ENCODE assay signal across 10 mouse cellular contexts in genomic region chr6:32585211-32585610, GRCm38 (mm10). TPM values are rescaled to one million over a fixed set of nuclear protein-coding genes. Genes with fewer than 3 reads are reported as not detected.
DNase-seq lines count a peak whose midpoint lies in the region; ATAC-seq and TF ChIP-seq lines count a peak whose summit lies in the region.
"Had no signal": no experiment of that assay in that cellular context is flagged by ENCODE, and none has a peak within 500 bp of the region (broad histone marks: within the 10 kb centered on the region; RNA-seq: fewer than 3 reads in every experiment).

No protein-coding gene starts in this region.

- TF ChIP-seq POLR2A in limb, embryonic 14.5 days (IDR thresholded peaks at IDR 0.05; ENCODE audit: borderline replicate concordance, extremely low read depth, insufficient read depth, insufficient read length) = no peak

- H3K4me2 ChIP-seq in heart, embryonic 11.5 days = peak overlapping the region; percentile 95
- H3K4me2 ChIP-seq in neural tube, embryonic 11.5 days (ENCODE audit: low read depth) = peak overlapping the region; percentile 29
- peak overlapping the region; percentile 100 for H3K4me2 ChIP-seq in limb, embryonic 14.5 days (replicated peaks; ENCODE audit: low read depth, low read length, severe bottlenecking)
- peak overlapping the region; percentile 18; the same call in 1 of the 2 replicates for H3K4me2 ChIP-seq in stomach, postnatal 0 days (replicated peaks; ENCODE audit: low read depth)

- no peak overlapping the region for H3K27ac ChIP-seq in heart, embryonic 11.5 days (ENCODE audit: low read depth, low read length)
- H3K27ac ChIP-seq in neural tube, embryonic 11.5 days (ENCODE audit: low read depth, low read length) = no peak overlapping the region
- no peak overlapping the region for H3K27ac ChIP-seq in limb, embryonic 14.5 days (replicated peaks; ENCODE audit: low read depth, low read length)
- H3K27ac ChIP-seq in stomach, postnatal 0 days (replicated peaks) = no peak overlapping the region

- H3K36me3 ChIP-seq in heart, embryonic 11.5 days (ENCODE audit: control insufficient read depth, insufficient read depth, low read length) = no peaks in the 10 kb centered on the region
- H3K36me3 ChIP-seq in neural tube, embryonic 11.5 days (ENCODE audit: control insufficient read depth, insufficient read depth, low read length) = no peaks in the 10 kb centered on the region
- no peaks in the 10 kb centered on the region for H3K36me3 ChIP-seq in limb, embryonic 14.5 days (ENCODE audit: control insufficient read depth, insufficient read depth, low read length)
- no peaks in the 10 kb centered on the region for H3K36me3 ChIP-seq in stomach, postnatal 0 days (ENCODE audit: control insufficient read depth, insufficient read depth, low read length)

- TF ChIP-seq EP300 in stomach, postnatal 0 days (optimal IDR thresholded peaks at IDR 0.05) = no peak

- H3K9ac ChIP-seq in heart, embryonic 11.5 days (ENCODE audit: low read depth, low read length) = no peak overlapping the region
- H3K9ac ChIP-seq in neural tube, embryonic 11.5 days (ENCODE audit: low read length) = no peak overlapping the region
- no peak overlapping the region for H3K9ac ChIP-seq in limb, embryonic 14.5 days (ENCODE audit: low read depth, low read length, severe bottlenecking)
- no peak overlapping the region for H3K9ac ChIP-seq in stomach, postnatal 0 days (ENCODE audit: low read length)

- intact Hi-C loops in heart, postnatal 36 days (cut with DNase I) = loop anchor here (2.0 to 5.0 kb wide), 3 partner anchors 72 to 208 kb away; no protein-coding TSS in a partner anchor

- WGBS in heart, embryonic 11.5 days (ENCODE audit: insufficient replicate concordance) = 50% methylated on average over 3 of the region's 3 CpGs
- 38% methylated on average over 3 of the region's 3 CpGs for WGBS in neural tube, embryonic 11.5 days
- 45% methylated on average over 3 of the region's 3 CpGs for WGBS in limb, embryonic 14.5 days
- 43% methylated on average over 3 of the region's 3 CpGs for WGBS in stomach, postnatal 0 days

- H3K9me3 ChIP-seq in heart, embryonic 11.5 days (replicated peaks; ENCODE audit: control insufficient read depth, low read length) = no peaks in the 10 kb centered on the region
- no peaks in the 10 kb centered on the region for H3K9me3 ChIP-seq in neural tube, embryonic 11.5 days (ENCODE audit: control insufficient read depth, low read length)
- H3K9me3 ChIP-seq in limb, embryonic 14.5 days (ENCODE audit: control insufficient read depth, low read length) = no peaks in the 10 kb centered on the region
- no peaks in the 10 kb centered on the region for H3K9me3 ChIP-seq in stomach, postnatal 0 days (ENCODE audit: control insufficient read depth, low read length)

- ATAC-seq in heart, embryonic 11.5 days (replicated peaks; ENCODE audit: insufficient number of reproducible peaks, low FRiP score, low TSS enrichment) = no peak
- ATAC-seq in neural tube, embryonic 11.5 days (ENCODE audit: insufficient read depth, low FRiP score, low TSS enrichment) = no peak
- ATAC-seq in limb, embryonic 14.5 days (ENCODE audit: low FRiP score, low read depth) = no peak
- ATAC-seq in stomach, postnatal 0 days (ENCODE audit: low FRiP score, low TSS enrichment) = no peak

- no peak for DNase-seq in heart, postnatal 36 days
- DNase-seq in neural tube, embryonic 11.5 days (ENCODE audit: low spot score) = no peak
- no peak for DNase-seq in neural tube, embryonic 10.5 days (ENCODE audit: extremely low spot score, low spot score)
- DNase-seq in limb, embryonic 14.5 days (ENCODE audit: low spot score) = no peak
- DNase-seq in stomach, postnatal 0 days (ENCODE audit: low spot score) = no peak
- DNase-seq in kidney, postnatal 25 days = no peak
- no peak for DNase-seq in frontal cortex, postnatal 14 days (ENCODE audit: low spot score in 2 of 2)
- DNase-seq: kidney, adult 11 months; thymus, adult 18-20 months had no signal

- no peak for TF ChIP-seq CTCF in stomach, postnatal 0 days (IDR thresholded peaks at IDR 0.05; ENCODE audit: low read depth)

- peak overlapping the region; percentile 72; the same call in 1 of the 2 replicates for H3K4me3 ChIP-seq in heart, embryonic 11.5 days (ENCODE audit: low read depth, low read length)
- peak overlapping the region; percentile 75 for H3K4me3 ChIP-seq in neural tube, embryonic 11.5 days (ENCODE audit: low read depth, low read length)
- peak overlapping the region; percentile 15; the same call in 1 of the 2 replicates for H3K4me3 ChIP-seq in limb, embryonic 14.5 days (replicated peaks; ENCODE audit: low read length)
- H3K4me3 ChIP-seq in stomach, postnatal 0 days (ENCODE audit: low read depth, low read length) = no peak overlapping the region

- H3K4me1 ChIP-seq in heart, embryonic 11.5 days (ENCODE audit: control insufficient read depth, insufficient read depth, low read length) = peaks cover 27% of the 10 kb centered on the region
- peaks cover 9% of the 10 kb centered on the region for H3K4me1 ChIP-seq in neural tube, embryonic 11.5 days (ENCODE audit: control insufficient read depth, insufficient read depth, low read length)
- 0 out of 2 replicates have a peak, but pooled peaks cover 7% of the 10 kb centered on the region for H3K4me1 ChIP-seq in limb, embryonic 14.5 days (ENCODE audit: control insufficient read depth, insufficient read depth, low read length)
- H3K4me1 ChIP-seq in stomach, postnatal 0 days (replicated peaks; ENCODE audit: control insufficient read depth, insufficient read depth) = peaks cover 2% of the 10 kb centered on the region; the same call in 1 of the 2 replicates

- H3K27me3 ChIP-seq in heart, embryonic 11.5 days (ENCODE audit: control insufficient read depth, insufficient read depth, low read length) = peaks cover 5% of the 10 kb centered on the region; the same call in 1 of the 2 replicates
- peaks cover 18% of the 10 kb centered on the region for H3K27me3 ChIP-seq in neural tube, embryonic 11.5 days (ENCODE audit: control insufficient read depth, insufficient read depth, low read length)
- H3K27me3 ChIP-seq in limb, embryonic 14.5 days (ENCODE audit: control insufficient read depth, insufficient read depth, low read length) = peaks cover 46% of the 10 kb centered on the region
- H3K27me3 ChIP-seq in stomach, postnatal 0 days (ENCODE audit: control insufficient read depth, insufficient read depth, low read length) = peaks cover under 1% of the 10 kb centered on the region; the same call in 1 of the 2 replicates

RNA-seq across cellular contexts. Expression of gene Plxna4, which starts 2.8 kb away (rescaled TPM):
- polyA plus RNA-seq in heart, embryonic 11.5 days (2014; fragmentation: Nextera tagmentation; extraction: Ambion mirVana) = 9.1 and 9.3 TPM in 2 replicates
- total RNA-seq in heart, postnatal 36 days (2021) = 10 to 100 TPM; 11.2 to 11.8 TPM
- polyA plus RNA-seq in neural tube, embryonic 11.5 days (2014; fragmentation: Nextera tagmentation; extraction: Ambion mirVana) = 7.0 and 7.4 TPM in 2 replicates
- 4.4 and 4.6 TPM in 2 replicates for polyA plus RNA-seq in limb, embryonic 14.5 days (2012; rRNA removed)
- 6.4 and 8.2 TPM in 2 replicates for polyA plus RNA-seq in limb, embryonic 14.5 days (2014; fragmentation: Nextera tagmentation; extraction: Ambion mirVana)
- 1.1 and 1.2 TPM in 2 replicates for polyA plus RNA-seq in stomach, postnatal 0 days (2015; fragmentation: Nextera tagmentation; extraction: Ambion mirVana)

Comparison
In these comparisons a context has a peak if more than half of its experiments do, and no peak if none do; other contexts are left out.
1. H3K4me2 ChIP-seq: peak in every context shown above with its lines; median percentile 100 in limb, embryonic 14.5 days; 95 in heart, embryonic 11.5 days; 29 in neural tube, embryonic 11.5 days; 18 in stomach, postnatal 0 days.